Mouse (Mus musculus): ENCODE data around the gene Trcg1. TPM values are rescaled to one million over a fixed set of nuclear protein-coding genes. Genes with fewer than 3 reads are reported as not detected.
"Not testable (repeated sequence)": the region's sequence is repeated elsewhere in the genome, so short reads cannot be mapped to it uniquely, and the experiment has no call there.

Gene Trcg1
- polyA plus RNA-seq, 2 experiments: not detected

GRCm38 (mm10) chr9:57219511-57219910 lies 16.8 kb upstream of the Trcg1 start:
- H3K4me2 ChIP-seq (replicated peaks; ENCODE audit: low read depth, low read length, severe bottlenecking): no peak overlapping the region
- H3K36me3 ChIP-seq (ENCODE audit: control insufficient read depth, insufficient read depth, low read length): no peaks in the 10 kb centered on the region
- no peak overlapping the region for H3K4me3 ChIP-seq (replicated peaks; ENCODE audit: low read length)
- no peak overlapping the region for H3K9ac ChIP-seq (ENCODE audit: low read depth, low read length, severe bottlenecking)
- no peaks in the 10 kb centered on the region for H3K9me3 ChIP-seq (ENCODE audit: control insufficient read depth, low read length)
- H3K27me3 ChIP-seq (ENCODE audit: control insufficient read depth, insufficient read depth, low read length): no peaks in the 10 kb centered on the region
- DNase-seq (ENCODE audit: low spot score): no peak
- 85% methylated on average over 1 of the region's 1 CpGs for WGBS
- no peak overlapping the region for H3K27ac ChIP-seq (replicated peaks; ENCODE audit: low read depth, low read length)
- ATAC-seq (ENCODE audit: low FRiP score, low read depth): no peak
- TF ChIP-seq POLR2A (IDR thresholded peaks at IDR 0.05; ENCODE audit: borderline replicate concordance, extremely low read depth, insufficient read depth, insufficient read length): no peak
- no peaks in the 10 kb centered on the region; the same call in 1 of the 2 replicates for H3K4me1 ChIP-seq (ENCODE audit: control insufficient read depth, insufficient read depth, low read length)

GRCm38 (mm10) chr9:57220356-57220755 lies 16.0 kb upstream of the Trcg1 start:
- Histone ChIP-seq H3K27ac (replicated peaks; ENCODE audit: low read depth, low read length) (no peak overlapping the region), H3K9me3 (ENCODE audit: control insufficient read depth, low read length) (no peaks in the 10 kb centered on the region), H3K4me1 (ENCODE audit: control insufficient read depth, insufficient read depth, low read length) (no peaks in the 10 kb centered on the region; the same call in 1 of the 2 replicates), H3K36me3 (ENCODE audit: control insufficient read depth, insufficient read depth, low read length) (no peaks in the 10 kb centered on the region), H3K4me3 (replicated peaks; ENCODE audit: low read length) (no peak overlapping the region), H3K4me2 (replicated peaks; ENCODE audit: low read depth, low read length, severe bottlenecking) (no peak overlapping the region), H3K9ac (ENCODE audit: low read depth, low read length, severe bottlenecking) (no peak overlapping the region), H3K27me3 (ENCODE audit: control insufficient read depth, insufficient read depth, low read length) (no peaks in the 10 kb centered on the region)
- ATAC-seq (ENCODE audit: low FRiP score, low read depth) (no peak), DNase-seq (ENCODE audit: low spot score) (peak; percentile 60)
- 16% methylated on average over 6 of the region's 6 CpGs for WGBS
- no peak for TF ChIP-seq POLR2A (IDR thresholded peaks at IDR 0.05; ENCODE audit: borderline replicate concordance, extremely low read depth, insufficient read depth, insufficient read length)

- TF ChIP-seq POLR2A (IDR thresholded peaks at IDR 0.05; ENCODE audit: borderline replicate concordance, extremely low read depth, insufficient read depth, insufficient read length): no peak
- no peak overlapping the region for H3K4me2 ChIP-seq (replicated peaks; ENCODE audit: low read depth, low read length, severe bottlenecking)
- no peaks in the 10 kb centered on the region; the same call in 1 of the 2 replicates for H3K4me1 ChIP-seq (ENCODE audit: control insufficient read depth, insufficient read depth, low read length)
- no peak overlapping the region for H3K9ac ChIP-seq (ENCODE audit: low read depth, low read length, severe bottlenecking)
- H3K36me3 ChIP-seq (ENCODE audit: control insufficient read depth, insufficient read depth, low read length): no peaks in the 10 kb centered on the region
- H3K4me3 ChIP-seq (replicated peaks; ENCODE audit: low read length): no peak overlapping the region
- no peak for ATAC-seq (ENCODE audit: low FRiP score, low read depth)
- no peak for DNase-seq (ENCODE audit: low spot score)
- no peaks in the 10 kb centered on the region for H3K27me3 ChIP-seq (ENCODE audit: control insufficient read depth, insufficient read depth, low read length)
- H3K27ac ChIP-seq (replicated peaks; ENCODE audit: low read depth, low read length): no peak overlapping the region
- H3K9me3 ChIP-seq (ENCODE audit: control insufficient read depth, low read length): no peaks in the 10 kb centered on the region
Observed at GRCm38 (mm10) chr9:57223341-57223740, 13.0 kb upstream of the Trcg1 start.

- Histone ChIP-seq H3K9me3 (ENCODE audit: control insufficient read depth, low read length) (no peaks in the 10 kb centered on the region), H3K27me3 (ENCODE audit: control insufficient read depth, insufficient read depth, low read length) (no peaks in the 10 kb centered on the region), H3K4me1 (ENCODE audit: control insufficient read depth, insufficient read depth, low read length) (peaks cover 10% of the 10 kb centered on the region; the same call in 1 of the 2 replicates), H3K4me2 (replicated peaks; ENCODE audit: low read depth, low read length, severe bottlenecking) (no peak overlapping the region), H3K36me3 (ENCODE audit: control insufficient read depth, insufficient read depth, low read length) (no peaks in the 10 kb centered on the region), H3K4me3 (replicated peaks; ENCODE audit: low read length) (no peak overlapping the region), H3K9ac (ENCODE audit: low read depth, low read length, severe bottlenecking) (no peak overlapping the region), H3K27ac (replicated peaks; ENCODE audit: low read depth, low read length) (no peak overlapping the region)
- DNase-seq (ENCODE audit: low spot score): no peak
- ATAC-seq (ENCODE audit: low FRiP score, low read depth): no peak
- WGBS: 79% methylated on average over 13 of the region's 13 CpGs
- TF ChIP-seq POLR2A (IDR thresholded peaks at IDR 0.05; ENCODE audit: borderline replicate concordance, extremely low read depth, insufficient read depth, insufficient read length): no peak
Observed at GRCm38 (mm10) chr9:57225780-57226627, 10.4 kb upstream of the Trcg1 start.

GRCm38 (mm10) chr9:57226628-57227122 lies 9.7 kb upstream of the Trcg1 start:
- not testable (repeated sequence) for DNase-seq (ENCODE audit: low spot score); ATAC-seq (ENCODE audit: low FRiP score, low read depth); H3K36me3 ChIP-seq (ENCODE audit: control insufficient read depth, insufficient read depth, low read length); H3K9me3 ChIP-seq (ENCODE audit: control insufficient read depth, low read length); H3K4me1 ChIP-seq (ENCODE audit: control insufficient read depth, insufficient read depth, low read length); H3K27ac ChIP-seq (replicated peaks; ENCODE audit: low read depth, low read length); H3K4me2 ChIP-seq (replicated peaks; ENCODE audit: low read depth, low read length, severe bottlenecking); H3K4me3 ChIP-seq (replicated peaks; ENCODE audit: low read length); H3K27me3 ChIP-seq (ENCODE audit: control insufficient read depth, insufficient read depth, low read length); H3K9ac ChIP-seq (ENCODE audit: low read depth, low read length, severe bottlenecking)
- WGBS: 89% methylated on average over 6 of the region's 6 CpGs

Data from limb, embryonic 14.5 days (tissue).